In genomic region chr1:90205223-90205622, GRCm38 (mm10) we compare ENCODE assay signal across 8 mouse cellular contexts. TPM values are rescaled to one million over a fixed set of nuclear protein-coding genes. Genes with fewer than 3 reads are reported as not detected.
DNase-seq lines count a peak whose midpoint lies in the region; ATAC-seq and TF ChIP-seq lines count a peak whose summit lies in the region.

No protein-coding gene starts in this region.

- peaks cover 11% of the 10 kb centered on the region; the same call in 1 of the 2 replicates for H3K36me3 ChIP-seq in embryonic facial prominence, embryonic 14.5 days (ENCODE audit: control insufficient read depth, insufficient read depth, low read length)
- H3K36me3 ChIP-seq in heart, postnatal 0 days (replicated peaks; ENCODE audit: control insufficient read depth, insufficient read depth, low read length), result no peaks in the 10 kb centered on the region
- H3K36me3 ChIP-seq in lung, embryonic 14.5 days (ENCODE audit: insufficient read depth), result no peaks in the 10 kb centered on the region

- ATAC-seq in embryonic facial prominence, embryonic 14.5 days (ENCODE audit: low read depth), result peak; percentile 51; the same call in 1 of the 2 replicates
- ATAC-seq in heart, postnatal 0 days (ENCODE audit: insufficient read depth, low read depth), result no peak
- no peak for ATAC-seq in lung, embryonic 14.5 days (ENCODE audit: insufficient read depth)

- H3K9me3 ChIP-seq in embryonic facial prominence, embryonic 14.5 days (ENCODE audit: control insufficient read depth, low read length), result no peaks in the 10 kb centered on the region
- H3K9me3 ChIP-seq in heart, postnatal 0 days (replicated peaks; ENCODE audit: control insufficient read depth, low read length), result no peaks in the 10 kb centered on the region
- H3K9me3 ChIP-seq in lung, embryonic 14.5 days (ENCODE audit: low read depth, low read length), result no peaks in the 10 kb centered on the region

- H3K4me1 ChIP-seq in embryonic facial prominence, embryonic 14.5 days (ENCODE audit: control insufficient read depth, insufficient read depth, low read length), result peaks cover 62% of the 10 kb centered on the region
- H3K4me1 ChIP-seq in heart, postnatal 0 days (ENCODE audit: control insufficient read depth, insufficient read depth), result peaks cover 55% of the 10 kb centered on the region
- H3K4me1 ChIP-seq in lung, embryonic 14.5 days (ENCODE audit: insufficient read depth), result 0 out of 2 replicates have a peak, but pooled peaks cover 9% of the 10 kb centered on the region

- H3K27me3 ChIP-seq in embryonic facial prominence, embryonic 14.5 days (replicated peaks; ENCODE audit: control insufficient read depth, insufficient read depth, low read length), result no peaks in the 10 kb centered on the region
- peaks cover 20% of the 10 kb centered on the region for H3K27me3 ChIP-seq in heart, postnatal 0 days (ENCODE audit: control insufficient read depth, insufficient read depth, low read length)
- H3K27me3 ChIP-seq in lung, embryonic 14.5 days (ENCODE audit: insufficient read depth, low read length), result peaks cover 23% of the 10 kb centered on the region

- DNase-seq in layer of hippocampus, adult 11-12 months (ENCODE audit: low spot score), result peak; percentile 62
- no peak for DNase-seq in layer of hippocampus, adult 9-10 months (ENCODE audit: low spot score)
- peak; percentile 94 for DNase-seq in embryonic facial prominence, embryonic 14.5 days (ENCODE audit: low spot score)
- peak; percentile 63 for DNase-seq in heart, postnatal 0 days (ENCODE audit: low spot score)
- peak; percentile 69 to 83 for DNase-seq in kidney, postnatal 4 days
- peak; percentile 85 for DNase-seq in lung, embryonic 14.5 days
- peak; percentile 76 to 79 for DNase-seq in right cerebral cortex, postnatal 10 days (ENCODE audit: low spot score in 2 of 2)
- DNase-seq in thymus, postnatal 4 days, result no peak

- H3K9ac ChIP-seq in embryonic facial prominence, embryonic 14.5 days (ENCODE audit: low read depth, low read length), result peak overlapping the region; percentile 83
- peak overlapping the region; percentile 45 for H3K9ac ChIP-seq in heart, postnatal 0 days (replicated peaks; ENCODE audit: low read depth, low read length)
- peak overlapping the region; percentile 60 for H3K9ac ChIP-seq in lung, embryonic 14.5 days

- 4% methylated on average over 6 of the region's 6 CpGs for WGBS in embryonic facial prominence, embryonic 14.5 days
- 14% methylated on average over 6 of the region's 6 CpGs for WGBS in heart, postnatal 0 days
- 3% methylated on average over 6 of the region's 6 CpGs for WGBS in lung, embryonic 14.5 days

- peak overlapping the region; percentile 62 for H3K4me2 ChIP-seq in embryonic facial prominence, embryonic 14.5 days (ENCODE audit: low read depth, low read length)
- peak overlapping the region; percentile 70 for H3K4me2 ChIP-seq in heart, postnatal 0 days (ENCODE audit: low read depth, low read length)
- H3K4me2 ChIP-seq in lung, embryonic 14.5 days, result peak overlapping the region; percentile 61

- H3K4me3 ChIP-seq in embryonic facial prominence, embryonic 14.5 days (ENCODE audit: low read depth, low read length), result peak overlapping the region; percentile 62
- H3K4me3 ChIP-seq in heart, postnatal 0 days (ENCODE audit: low read depth, low read length), result peak overlapping the region; percentile 53
- H3K4me3 ChIP-seq in lung, embryonic 14.5 days (ENCODE audit: low read depth, low read length), result peak overlapping the region; percentile 44

- TF ChIP-seq EP300 in heart, postnatal 0 days (IDR thresholded peaks at IDR 0.05; ENCODE audit: low read depth), result no peak

- H3K27ac ChIP-seq in embryonic facial prominence, embryonic 14.5 days (replicated peaks; ENCODE audit: low read depth, low read length), result peak overlapping the region; percentile 88
- H3K27ac ChIP-seq in heart, postnatal 0 days (ENCODE audit: low read depth), result 0 out of 2 replicates have a peak overlapping the region, but pooled peaks have one; percentile 13
- H3K27ac ChIP-seq in lung, embryonic 14.5 days (ENCODE audit: low read depth), result peak overlapping the region; percentile 72

- TF ChIP-seq CTCF in heart, postnatal 0 days (IDR thresholded peaks at IDR 0.05; ENCODE audit: low read depth), result peak; percentile 61
- peak; percentile 72 for TF ChIP-seq CTCF in lung, embryonic 14.5 days (IDR thresholded peaks at IDR 0.05; ENCODE audit: low read depth)

RNA-seq across cellular contexts. Expression of gene Ackr3, which starts 1.4 kb away (rescaled TPM):
- polyA plus RNA-seq in embryonic facial prominence, embryonic 14.5 days (2014; fragmentation: Nextera tagmentation; extraction: Ambion mirVana), result 27.0 and 32.2 TPM in 2 replicates
- total RNA-seq in heart, postnatal 0 days (2014; rRNA removed; ENCODE audit: low replicate concordance), result 13.5 and 21.3 TPM in 2 replicates
- 22.5 and 25.5 TPM in 2 replicates for polyA plus RNA-seq in heart, postnatal 0 days (2015; fragmentation: Nextera tagmentation; extraction: Ambion mirVana)
- polyA plus RNA-seq in lung, embryonic 14.5 days (2014; fragmentation: Nextera tagmentation; extraction: Ambion mirVana), result 22.6 and 24.3 TPM in 2 replicates

RNA-seq across cellular contexts. Expression of gene Iqca, which starts 52.0 kb away (rescaled TPM):
- 0.73 and 1.8 TPM in 2 replicates for polyA plus RNA-seq in embryonic facial prominence, embryonic 14.5 days (2014; fragmentation: Nextera tagmentation; extraction: Ambion mirVana)
- total RNA-seq in heart, postnatal 0 days (2014; rRNA removed; ENCODE audit: low replicate concordance), result not detected in 2 replicates
- polyA plus RNA-seq in heart, postnatal 0 days (2015; fragmentation: Nextera tagmentation; extraction: Ambion mirVana), result 0.14 TPM in 1 of 2 replicates, not detected in the other
- polyA plus RNA-seq in lung, embryonic 14.5 days (2014; fragmentation: Nextera tagmentation; extraction: Ambion mirVana), result 0.11 and 0.14 TPM in 2 replicates

Comparison
In these comparisons a context has a peak if more than half of its experiments do, and no peak if none do; other contexts are left out.
1. DNase-seq: peak in layer of hippocampus, adult 11-12 months (single experiment), embryonic facial prominence, embryonic 14.5 days (single experiment), heart, postnatal 0 days (single experiment), kidney, postnatal 4 days (2 of 2), lung, embryonic 14.5 days (single experiment) and right cerebral cortex, postnatal 10 days (2 of 2); none in layer of hippocampus, adult 9-10 months (single experiment) and thymus, postnatal 4 days (single experiment).
2. H3K27ac ChIP-seq: peak in every context shown above with its lines; median percentile 88 in embryonic facial prominence, embryonic 14.5 days; 72 in lung, embryonic 14.5 days; 13 in heart, postnatal 0 days.
3. Peak in every context shown above with its lines, with median percentiles within 50 percentile points of each other: H3K4me2 ChIP-seq, H3K4me3 ChIP-seq and H3K9ac ChIP-seq.